Mouse (Mus musculus) CH12.LX (cell line): ENCODE data around the gene Olfml3. TPM values are rescaled to one million over a fixed set of nuclear protein-coding genes. Genes with fewer than 3 reads are reported as not detected.
A peak's percentile ranks its signal among the peaks of the same experiment; 100 is the strongest.

Experiments used
- DNase-seq: peaks from one replicate; pipeline ENCODE4 v3.0.0-alpha.2; 2013; ENCODE audit errors: extremely low read depth
- H3K27ac ChIP-seq: 2 replicates; pipeline ENCODE4 v1.5.1; 2012; ENCODE audit warnings: low read depth, mild to moderate bottlenecking, control low read depth, moderate library complexity; ENCODE audit not compliant: insufficient read depth
- H3K27me3 ChIP-seq: replicated peaks from 2 replicates; pipeline ENCODE3; 2012; ENCODE audit warnings: inconsistent platforms
- H3K36me3 ChIP-seq, 2 experiments: replicated peaks in 1 of 2; 2 replicates each; pipeline versions ENCODE3 to v1.6.1; 2012; ENCODE audit warnings: inconsistent platforms in 1 of 2, low read length in 1 of 2, mild to moderate bottlenecking in 1 of 2, mixed read lengths in 1 of 2, moderate library complexity in 1 of 2; ENCODE audit not compliant: control insufficient read depth in 1 of 2, insufficient read depth in 1 of 2
- H3K4me1 ChIP-seq, 2 experiments: 2 replicates each; pipeline ENCODE4 v1.6.1; 2012; ENCODE audit warnings: inconsistent platforms in 1 of 2, moderate library complexity in 1 of 2; ENCODE audit not compliant: insufficient read depth in 2 of 2, control insufficient read depth in 1 of 2
- H3K4me2 ChIP-seq: 2 replicates; pipeline ENCODE4 v1.6.1; 2012; ENCODE audit warnings: low read depth, mild to moderate bottlenecking, control low read depth; ENCODE audit not compliant: poor library complexity, insufficient read depth, severe bottlenecking
- H3K4me3 ChIP-seq, 3 experiments: fragments of 150-350 bp in 1 of 3; sonication (generic) in 1 of 3; replicated peaks in 1 of 3; 2 replicates each; pipeline versions ENCODE3 to v1.5.1; 2011 to 2012; ENCODE audit warnings: low read depth in 2 of 3, low read length in 2 of 3, mild to moderate bottlenecking in 2 of 3, moderate library complexity in 2 of 3, control low read depth in 1 of 3, improper control_type of control experiment in 1 of 3, inconsistent platforms in 1 of 3, mixed read lengths in 1 of 3; ENCODE audit not compliant: poor library complexity in 1 of 3
- H3K79me2 ChIP-seq: replicated peaks from 2 replicates; pipeline ENCODE4 v1.6.1; 2012; ENCODE audit warnings: mild to moderate bottlenecking, moderate library complexity; ENCODE audit not compliant: control insufficient read depth, poor library complexity, insufficient read depth, severe bottlenecking; ENCODE audit errors: extremely low read depth
- H3K9ac ChIP-seq: 2 replicates; pipeline ENCODE4 v1.6.1; 2012; ENCODE audit warnings: low read depth, mild to moderate bottlenecking, control low read depth, moderate library complexity; ENCODE audit not compliant: insufficient read depth
- H3K9me3 ChIP-seq: replicated peaks from 2 replicates; pipeline ENCODE3; 2012; ENCODE audit warnings: low read length, inconsistent platforms, mixed read lengths
- CHD1 ChIP-seq: IDR thresholded peaks from 2 replicates; pipeline ENCODE4 v1.6.1; 2012; ENCODE audit warnings: low read depth, low read length, improper control_type of control experiment, inconsistent platforms
- CHD2 ChIP-seq: IDR thresholded peaks from 2 replicates; pipeline ENCODE4 v1.6.1; 2011; ENCODE audit warnings: low read length, improper control_type of control experiment
- CTCF ChIP-seq, 2 experiments: IDR thresholded peaks in 1 of 2; conservative IDR thresholded peaks in 1 of 2; 2 replicates each; pipeline ENCODE4 v1.5.1; 2011 to 2012; ENCODE audit warnings: low read depth in 2 of 2, low read length in 2 of 2, improper control_type of control experiment in 1 of 2, inconsistent platforms in 1 of 2, mild to moderate bottlenecking in 1 of 2, moderate library complexity in 1 of 2
- E2F4 ChIP-seq: IDR thresholded peaks from 2 replicates; pipeline ENCODE4 v1.6.1; 2011; ENCODE audit warnings: low read depth, low read length, improper control_type of control experiment; ENCODE audit not compliant: insufficient replicate concordance
- ELF1 ChIP-seq: IDR thresholded peaks from 2 replicates; pipeline ENCODE4 v1.6.1; 2014; ENCODE audit warnings: low read depth, mild to moderate bottlenecking, inconsistent platforms, low read length, improper control_type of control experiment
- IRF4 ChIP-seq: IDR thresholded peaks from 2 replicates; pipeline ENCODE4 v1.6.1; 2014; ENCODE audit warnings: low read depth, mild to moderate bottlenecking, inconsistent platforms, low read length, improper control_type of control experiment
- KAT2A ChIP-seq: IDR thresholded peaks from 2 replicates; pipeline ENCODE4 v1.6.1; 2012; ENCODE audit warnings: low read length, improper control_type of control experiment, inconsistent platforms; ENCODE audit not compliant: insufficient replicate concordance
- MAX ChIP-seq: IDR thresholded peaks from 2 replicates; pipeline ENCODE4 v1.6.1; 2011; ENCODE audit warnings: low read length, improper control_type of control experiment
- POLR2AphosphoS2 ChIP-seq: IDR thresholded peaks from 2 replicates; pipeline ENCODE4 v1.6.1; 2011; ENCODE audit warnings: low read depth, low read length, improper control_type of control experiment
- RCOR1 ChIP-seq: conservative IDR thresholded peaks from 2 replicates; pipeline ENCODE4 v1.6.1; 2012; ENCODE audit warnings: low read depth, mild to moderate bottlenecking, inconsistent platforms, low read length, improper control_type of control experiment
- SMC3 ChIP-seq: IDR thresholded peaks from 2 replicates; pipeline ENCODE4 v1.6.1; 2011; ENCODE audit warnings: low read depth, low read length, improper control_type of control experiment
- TBP ChIP-seq: conservative IDR thresholded peaks from 2 replicates; pipeline ENCODE4 v1.6.1; 2011; ENCODE audit warnings: low read depth, low read length, improper control_type of control experiment
- ZMIZ1 ChIP-seq: IDR thresholded peaks from 2 replicates; pipeline ENCODE4 v1.6.1; 2012; ENCODE audit warnings: low read depth, mild to moderate bottlenecking, inconsistent platforms, low read length, improper control_type of control experiment
- dilution Hi-C: fragments of 300-500 bp; cut with MboI; formaldehyde crosslinking; loops from 2 replicates; pipeline ENCODE4 v1.14.3; 2020; ENCODE audit warnings: low sequenced_read_pairs; ENCODE audit not compliant: extremely low pct_unique_long_range_greater_than_20kb, extremely low pct_ligation_motif_present
- in situ Hi-C: fragments of 300-500 bp; cut with MboI; formaldehyde crosslinking; loops from 3 replicates; pipeline ENCODE4 v1.14.3; 2019; ENCODE audit warnings: low sequenced_read_pairs, low pct_ligation_motif_present, low pct_unique_long_range_greater_than_20kb, mixed read lengths
- polyA plus RNA-seq: library from polyadenylated mRNA; unstranded; fragments of >175 nt; gene quantifications from 2 replicates; pipeline ENCODE4 v1.2.1, GENCODE M21; 2012; ENCODE audit warnings: low read depth; ENCODE audit not compliant: insufficient read length
- total RNA-seq, 2 experiments: library from RNA; depleted of rRNA; stranded (reverse); fragments of 300-350 nt in 1 of 2; fragments of >200 nt in 1 of 2; gene quantifications; 2 replicates each; pipeline ENCODE4 v1.2.3; 2012 to 2014

Gene Olfml3
- total and polyA plus RNA-seq, 3 experiments: 14.0 to 33.3 (median 19.7) TPM

DNA sequence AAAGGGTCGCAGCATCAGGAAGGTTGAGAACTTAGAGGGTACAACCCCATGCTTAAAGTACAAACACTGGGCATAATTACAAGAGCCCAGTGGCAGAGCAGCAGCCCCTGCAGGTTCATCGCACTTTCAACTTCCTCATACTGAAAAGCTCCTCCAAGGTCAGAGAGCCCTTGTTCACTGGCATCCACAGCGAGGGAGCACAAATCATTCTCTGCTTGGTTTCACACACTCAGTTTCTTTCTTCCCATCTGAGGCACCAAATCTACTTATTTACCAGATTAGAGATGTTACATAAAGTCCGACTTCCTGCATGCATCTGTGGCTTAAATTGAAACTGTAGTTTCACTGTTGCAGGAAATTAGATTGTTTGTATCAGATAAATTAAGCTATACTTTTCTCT lies 35.0 kb upstream of the Olfml3 start:
- Histone ChIP-seq H3K4me3 (no peak overlapping the region), H3K9me3 (no peaks in the 10 kb centered on the region), H3K4me2 (peak overlapping the region; percentile 82; the same call in 1 of the 2 replicates), H3K36me3 (peaks cover 31 to 63% of the 10 kb centered on the region in 2 experiments), H3K4me1 (peaks cover 15 to 68% of the 10 kb centered on the region in 2 experiments), H3K79me2 (peaks cover 80% of the 10 kb centered on the region), H3K27ac (peak overlapping the region; percentile 24), H3K27me3 (no peaks in the 10 kb centered on the region), H3K9ac (peak overlapping the region; percentile 52)
- TF ChIP-seq ELF1: peak; percentile 28; the same call in 1 of the 2 replicates
- TF ChIP-seq MAX: no peak
- no peak for TF ChIP-seq POLR2AphosphoS2
- no peak for TF ChIP-seq RCOR1
- TF ChIP-seq TBP: peak; percentile 69; the same call in 1 of the 2 replicates
- TF ChIP-seq CHD2: no peak
- no peak for TF ChIP-seq ZMIZ1
- TF ChIP-seq CTCF (conservative IDR thresholded peaks at IDR 0.05 in 1 of 2, IDR thresholded peaks at IDR 0.05 in 1 of 2; ENCODE audit: low read depth in 2 of 2, low read length in 2 of 2): no peak
- no peak for TF ChIP-seq E2F4
- in situ Hi-C loops: no loop called here
- dilution Hi-C loops: no loop called here
- no peak for DNase-seq

- H3K4me1 ChIP-seq: peaks cover 6 to 58% of the 10 kb centered on the region in 2 experiments
- no peak overlapping the region for H3K27ac ChIP-seq
- no peak overlapping the region for H3K9ac ChIP-seq
- no peak overlapping the region for H3K4me2 ChIP-seq
- H3K36me3 ChIP-seq: peaks cover 20 to 56% of the 10 kb centered on the region in 2 experiments
- dilution Hi-C loops: no loop called here
- TF ChIP-seq SMC3 (no peak), CHD1 (no peak)
- TF ChIP-seq, all 38 proteins: peak for 0
- Histone ChIP-seq H3K4me3 (no peak overlapping the region), H3K9me3 (no peaks in the 10 kb centered on the region), H3K27me3 (no peaks in the 10 kb centered on the region), H3K79me2 (peaks cover 77% of the 10 kb centered on the region)
- in situ Hi-C loops: no loop called here
- DNase-seq: no peak
These were observed 33.8 kb upstream of the Olfml3 start for GRCm38 (mm10) chr3:103771531-103772130.

DNA sequence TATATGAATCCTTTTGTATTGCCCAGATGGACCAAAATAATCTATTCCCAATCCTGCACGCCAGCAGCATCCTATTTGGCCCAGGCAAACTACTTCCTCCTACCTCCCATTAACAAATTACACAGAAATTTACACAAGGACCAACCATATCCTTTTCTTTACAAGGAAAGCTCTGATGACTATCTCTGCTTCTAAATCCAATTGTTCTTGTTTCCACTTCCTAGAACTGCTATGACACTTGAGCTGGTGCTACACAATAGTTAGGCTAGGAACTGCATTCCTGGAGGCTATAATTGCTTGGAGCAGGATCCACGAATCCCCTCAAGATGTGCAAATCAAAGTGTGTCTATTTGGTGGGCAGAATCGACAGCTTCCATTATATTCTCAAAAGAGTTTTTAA lies 29.0 kb upstream of the Olfml3 start:
- H3K36me3 ChIP-seq: peaks cover 42 to 82% of the 10 kb centered on the region in 2 experiments
- peaks cover 54% of the 10 kb centered on the region for H3K79me2 ChIP-seq
- no peaks in the 10 kb centered on the region for H3K9me3 ChIP-seq
- TF ChIP-seq RCOR1 (no peak), IRF4 (no peak), KAT2A (no peak)
- no peak overlapping the region for H3K4me2 ChIP-seq
- H3K9ac ChIP-seq: no peak overlapping the region
- H3K4me3 ChIP-seq: no peak overlapping the region
- DNase-seq: no peak
- peaks cover 2 to 24% of the 10 kb centered on the region in 2 experiments; a peak in 3 of 4 replicates for H3K4me1 ChIP-seq
- H3K27me3 ChIP-seq: no peaks in the 10 kb centered on the region
- H3K27ac ChIP-seq: no peak overlapping the region
- dilution Hi-C loops (no loop called here), in situ Hi-C loops (no loop called here)
